Mouse (Mus musculus): ENCODE data around the gene Nacc1. TPM values are rescaled to one million over a fixed set of nuclear protein-coding genes. Genes with fewer than 3 reads are reported as not detected.
"Not testable (repeated sequence)": the region's sequence is repeated elsewhere in the genome, so short reads cannot be mapped to it uniquely, and the experiment has no call there.

Nacc1 gene
- total RNA-seq, 2 experiments from 2014 or later = 18.7 to 24.3 TPM

DNA sequence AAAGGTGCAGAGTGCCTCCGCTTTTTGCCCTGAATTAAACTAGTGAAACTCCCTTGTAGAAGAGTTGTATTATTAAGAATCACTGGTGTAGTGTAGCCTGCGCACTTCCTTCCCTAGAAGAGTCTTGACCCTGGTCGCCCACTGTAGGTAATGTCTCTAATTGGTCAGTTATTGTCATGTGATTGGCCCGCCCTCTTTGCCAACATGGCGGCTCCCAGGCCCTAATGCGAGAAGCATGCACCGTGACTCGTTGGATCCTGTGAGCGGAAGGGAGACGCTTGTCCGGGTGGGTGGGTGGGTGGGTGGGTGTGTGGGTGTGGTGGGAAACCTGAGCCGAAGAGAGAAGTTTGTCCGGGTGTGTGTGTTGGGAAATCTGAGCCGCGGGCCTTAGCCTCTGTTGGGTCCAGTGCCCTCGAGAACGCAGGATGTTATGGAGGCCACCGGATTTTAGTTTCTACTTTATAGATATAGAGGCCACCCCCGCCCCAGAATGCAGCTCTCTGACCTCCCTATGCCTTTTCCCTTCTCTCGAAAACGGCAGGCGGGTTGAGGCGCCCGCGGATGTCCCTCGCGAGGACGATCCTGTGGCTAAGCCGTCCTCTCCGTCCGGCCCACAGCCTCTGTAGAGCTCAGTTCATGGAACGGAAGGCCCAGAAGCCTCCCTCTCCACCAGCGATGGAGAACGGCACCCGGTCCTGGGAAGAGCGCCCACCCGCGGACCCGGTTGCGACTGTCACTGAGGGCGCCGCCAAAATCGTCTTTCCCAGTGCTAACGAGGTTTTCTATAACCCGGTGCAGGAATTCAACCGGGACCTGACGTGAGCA is 1.6 kb upstream of the Nacc1 start:
- H3K27ac ChIP-seq = peak overlapping the region; percentile 83
- DNase-seq = peak; percentile 90
- intact Hi-C loops (cut with DNase I) = no loop called here
- peak overlapping the region; percentile 92 for H3K4me3 ChIP-seq
- no peak for TF ChIP-seq CTCF (IDR thresholded peaks at IDR 0.05)

DNA sequence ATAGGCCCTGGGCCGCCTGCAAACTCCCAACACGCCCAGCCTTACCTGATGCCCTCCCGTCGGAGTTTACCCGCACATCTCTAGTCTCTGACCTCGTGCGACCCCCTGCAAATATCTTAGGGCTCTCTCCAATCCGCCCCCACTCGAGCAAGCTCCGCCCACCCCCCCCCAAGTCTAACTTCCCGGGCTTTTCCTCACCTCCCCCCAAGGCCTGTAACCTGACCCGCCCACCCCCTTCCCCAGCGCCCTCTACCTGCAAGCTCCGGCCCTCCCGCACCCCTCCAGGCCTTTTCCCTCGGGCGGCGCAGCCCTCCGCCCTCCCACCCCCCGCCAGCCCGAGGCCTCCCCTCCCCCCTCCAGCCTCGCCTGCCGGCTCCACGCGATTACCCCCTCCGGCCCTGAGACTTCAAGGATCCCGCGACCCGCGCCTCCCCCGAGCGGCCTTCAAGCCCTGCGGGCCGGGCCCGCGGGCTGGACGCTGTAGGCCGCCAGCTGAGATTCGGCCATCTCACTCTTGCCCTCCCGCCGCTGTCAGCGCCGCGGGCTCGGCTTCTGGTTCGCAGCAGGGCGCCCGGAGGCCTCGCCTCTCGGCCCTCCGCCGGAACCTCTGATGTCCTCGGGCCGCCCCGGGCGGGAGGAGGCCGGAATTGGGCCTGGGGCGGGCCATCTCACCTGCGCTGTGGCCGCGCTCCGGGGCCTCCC is 508 bp downstream of the Nacc1 start:
- no peak for TF ChIP-seq CTCF (IDR thresholded peaks at IDR 0.05)
- intact Hi-C loops (cut with DNase I) = no loop called here
- DNase-seq = no peak
- peak overlapping the region; percentile 83 for H3K27ac ChIP-seq
- H3K4me3 ChIP-seq = peak overlapping the region; percentile 92

DNA sequence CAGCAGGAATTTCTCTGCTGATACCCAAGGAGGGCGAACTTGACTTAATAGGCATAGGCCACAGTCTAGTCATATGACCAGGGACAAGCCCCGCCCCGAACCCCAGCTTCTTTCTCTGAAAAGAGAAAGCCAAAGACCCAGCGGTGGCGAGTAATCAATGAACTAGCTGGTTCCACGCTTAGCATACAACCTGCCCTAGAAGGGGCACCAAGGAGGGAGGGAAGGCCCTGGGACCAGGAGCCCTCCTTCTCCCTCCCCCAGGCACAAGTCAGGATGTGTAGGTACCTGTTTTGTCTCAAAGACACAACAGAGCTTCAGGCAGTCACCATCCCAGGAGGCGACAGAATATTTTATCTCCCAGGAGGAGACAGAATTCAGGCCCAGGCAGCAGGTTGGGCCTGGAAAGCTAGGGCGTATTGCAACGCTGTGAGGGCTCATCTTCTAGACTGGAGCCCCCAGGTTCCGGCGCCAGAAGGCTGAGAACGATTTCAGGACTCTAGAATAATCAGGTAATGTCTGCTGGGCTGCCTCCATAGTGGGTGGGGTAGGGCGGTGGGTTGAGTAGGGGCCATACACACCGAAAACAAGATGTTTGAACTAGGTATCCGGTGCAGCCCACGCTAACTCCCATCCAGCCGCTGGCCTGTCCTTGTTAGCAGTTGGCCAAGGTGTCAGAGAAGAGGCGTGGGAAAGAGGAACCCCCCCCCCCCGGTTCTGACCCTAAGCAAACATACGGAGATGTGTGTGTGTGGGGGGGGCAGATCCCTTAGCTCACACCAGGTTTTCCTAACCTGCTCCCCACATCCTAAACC is 1.3 kb downstream of the Nacc1 start, which contains the start of gene Trmt1:
TSS of gene Trmt1 (plus strand) at position 117 of the 812 bp plus-strand sequence.
- no peak for DNase-seq
- H3K4me3 ChIP-seq = peak within 1 kb of the TSS; percentile 92
- TF ChIP-seq CTCF (IDR thresholded peaks at IDR 0.05) = no peak
- intact Hi-C loops (cut with DNase I) = no loop called here
- peak within 1 kb of the TSS; percentile 83 for H3K27ac ChIP-seq

DNA sequence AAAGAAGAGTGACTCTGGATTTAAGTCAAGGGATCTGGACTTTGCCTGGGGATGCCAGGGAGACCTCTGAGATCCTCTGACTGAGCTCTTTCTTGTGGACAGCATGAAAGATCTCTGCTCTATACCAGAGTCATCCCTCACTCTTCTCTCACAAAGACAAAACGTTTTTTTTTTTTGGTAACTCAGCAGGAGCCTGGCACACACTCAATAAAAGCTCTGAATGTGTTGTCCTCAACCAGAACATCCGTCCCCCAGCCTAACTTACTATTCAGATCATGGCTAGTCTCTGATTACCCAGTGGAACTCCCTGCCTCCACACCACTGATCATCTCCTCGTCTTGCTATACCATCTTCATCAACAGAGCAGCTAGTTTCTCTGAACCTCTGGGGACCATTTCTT is 3.1 kb downstream of the Nacc1 start:
- intact Hi-C loops (cut with DNase I) = no loop called here
- Histone ChIP-seq H3K4me3 (no peak overlapping the region), H3K27ac (no peak overlapping the region)
- no peak for DNase-seq
- TF ChIP-seq CTCF (IDR thresholded peaks at IDR 0.05) = no peak

DNA sequence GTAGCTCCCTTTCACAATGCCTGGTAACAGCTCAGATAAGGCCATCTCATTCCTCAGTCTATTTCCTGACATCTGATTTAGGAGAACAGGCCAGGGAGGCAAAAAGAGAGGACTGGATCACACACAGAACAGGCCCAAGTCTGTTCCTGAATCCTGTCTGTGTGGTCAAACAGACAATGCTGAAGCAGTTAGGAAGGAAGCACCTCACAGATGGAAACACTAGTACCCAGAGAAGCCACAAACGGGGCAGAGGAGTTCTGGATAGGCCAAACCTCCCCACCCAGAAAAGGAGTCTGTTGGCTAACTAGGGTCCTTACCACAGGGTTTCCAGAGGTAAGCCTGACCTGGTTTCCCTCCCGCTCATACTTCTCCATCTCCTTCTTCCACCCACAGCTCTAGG is 5.4 kb downstream of the Nacc1 start:
- DNase-seq = no peak
- H3K4me3 ChIP-seq = no peak overlapping the region
- TF ChIP-seq CTCF (IDR thresholded peaks at IDR 0.05) = no peak
- intact Hi-C loops (cut with DNase I) = no loop called here
- no peak overlapping the region for H3K27ac ChIP-seq

DNA sequence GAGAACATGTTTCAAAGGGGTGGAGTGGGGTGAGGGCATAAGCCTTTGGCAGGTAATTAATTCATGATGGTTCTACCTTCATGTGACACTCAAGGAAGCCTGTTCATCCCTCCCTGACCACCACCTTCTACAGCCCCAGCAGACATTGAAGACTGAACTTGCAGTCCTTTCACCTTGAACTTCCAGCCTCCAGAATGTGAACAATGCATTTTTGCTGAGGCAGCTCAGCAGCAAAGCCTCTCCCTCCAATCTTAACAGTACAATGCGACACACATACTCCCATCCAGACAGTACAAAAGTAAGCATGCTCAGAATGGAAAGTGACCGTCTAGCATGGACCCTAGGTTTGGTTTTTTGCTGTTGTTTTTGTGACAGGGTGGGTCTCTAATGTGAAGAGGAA is 6.2 kb downstream of the Nacc1 start:
- no peak for TF ChIP-seq CTCF (IDR thresholded peaks at IDR 0.05)
- H3K27ac ChIP-seq = no peak overlapping the region
- intact Hi-C loops (cut with DNase I) = no loop called here
- no peak for DNase-seq
- H3K4me3 ChIP-seq = no peak overlapping the region

DNA sequence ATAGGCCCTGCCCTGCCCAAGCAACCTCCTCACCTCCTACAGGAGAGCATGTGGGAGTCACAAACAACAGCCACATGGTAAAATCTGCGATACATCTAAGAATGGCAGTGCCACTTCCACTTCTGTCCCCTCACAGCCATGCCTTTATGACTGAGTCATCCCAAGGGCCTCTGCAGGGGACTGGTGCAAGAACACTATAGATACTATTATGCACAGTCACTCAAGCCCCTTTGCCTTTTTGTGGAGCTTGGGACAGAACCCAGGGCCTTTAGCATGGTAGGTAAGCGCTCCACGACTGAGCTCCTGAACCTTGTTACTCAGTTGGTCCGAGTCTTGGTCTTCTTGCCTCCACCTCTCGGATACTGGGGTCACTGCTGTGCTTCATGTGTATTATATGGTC is 10.4 kb downstream of the Nacc1 start:
- no peak overlapping the region for H3K4me3 ChIP-seq
- H3K27ac ChIP-seq = no peak overlapping the region
- intact Hi-C loops (cut with DNase I) = no loop called here
- DNase-seq = no peak
- TF ChIP-seq CTCF (IDR thresholded peaks at IDR 0.05) = no peak

DNA sequence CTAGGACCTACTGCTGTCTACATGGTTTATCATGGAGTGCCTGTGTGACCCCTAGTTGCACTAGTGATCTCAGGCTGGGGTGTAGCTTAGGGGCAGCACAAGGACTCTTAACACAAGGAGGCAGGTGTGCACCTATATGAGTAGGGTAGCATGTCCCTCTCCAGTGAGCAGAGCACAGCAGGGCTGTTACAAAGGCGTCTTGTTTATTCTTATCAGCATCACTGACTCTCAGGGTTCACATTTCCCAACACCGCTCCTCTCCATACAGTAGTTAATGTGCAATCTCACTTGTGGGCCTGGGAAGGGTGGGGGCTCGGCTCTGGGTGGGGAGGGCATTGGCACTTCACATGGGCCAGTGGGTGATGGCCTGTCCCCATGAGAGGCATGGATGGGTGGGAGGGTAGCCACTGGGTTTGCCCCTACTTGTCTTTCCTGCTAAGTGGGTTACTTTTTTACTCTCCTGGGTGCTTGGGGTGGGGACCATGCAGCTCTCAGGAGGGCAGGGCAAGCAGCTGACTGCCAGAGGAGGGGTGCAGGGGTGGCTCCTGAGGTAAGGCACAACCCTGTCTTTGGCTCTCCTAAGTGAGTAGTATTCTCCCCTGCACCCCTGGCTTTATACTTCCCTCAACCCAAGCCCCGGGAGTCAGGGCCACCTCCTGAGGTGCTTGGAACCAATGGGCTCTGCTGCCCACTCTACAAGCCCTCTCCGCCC is 17.2 kb downstream of the Nacc1 start:
- H3K4me3 ChIP-seq; H3K27ac ChIP-seq; intact Hi-C loops (cut with DNase I); DNase-seq: not testable (repeated sequence)

DNA sequence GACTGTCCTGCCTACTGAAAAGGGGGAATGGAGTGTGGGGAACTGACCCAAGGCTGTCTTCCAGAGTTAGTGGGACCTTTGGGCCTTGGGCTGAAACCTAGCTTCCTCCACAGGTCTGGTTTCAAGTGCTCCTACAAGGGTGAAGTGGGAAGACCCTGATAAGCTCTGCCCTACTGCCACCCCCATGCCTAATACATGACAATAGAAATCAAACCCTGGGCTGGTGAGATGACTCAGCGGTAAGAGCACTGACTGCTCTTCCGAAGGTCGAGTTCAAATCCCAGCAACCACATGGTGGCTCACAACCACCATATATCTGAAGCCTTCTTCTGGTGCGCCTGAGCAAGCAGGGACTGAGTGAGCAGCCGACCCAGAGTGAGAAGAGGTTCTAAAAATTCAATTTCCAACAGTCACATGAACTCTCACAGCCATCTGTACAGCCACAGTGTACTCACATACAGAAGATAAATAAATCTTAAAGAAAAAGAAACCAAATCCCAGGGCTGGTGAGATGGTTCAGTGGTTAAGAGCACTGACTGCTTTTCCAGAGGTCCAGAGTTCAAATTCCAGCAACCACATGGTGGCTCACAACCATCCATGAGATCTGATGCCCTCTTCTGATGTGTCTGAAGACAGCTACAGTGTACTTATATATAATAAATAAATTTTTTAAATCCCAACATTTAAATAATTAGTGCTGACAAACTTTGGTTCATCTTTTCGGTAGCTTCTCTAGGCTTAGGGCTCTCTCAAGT is 18.8 kb downstream of the Nacc1 start:
- DNase-seq = no peak
- H3K27ac ChIP-seq = no peak overlapping the region
- no peak overlapping the region for H3K4me3 ChIP-seq
- intact Hi-C loops (cut with DNase I) = loop anchor here (10.0 kb wide), 1 partner anchor 306 kb away; the partner anchor contains the start of gene Junb
- no peak for TF ChIP-seq CTCF (IDR thresholded peaks at IDR 0.05)

DNA sequence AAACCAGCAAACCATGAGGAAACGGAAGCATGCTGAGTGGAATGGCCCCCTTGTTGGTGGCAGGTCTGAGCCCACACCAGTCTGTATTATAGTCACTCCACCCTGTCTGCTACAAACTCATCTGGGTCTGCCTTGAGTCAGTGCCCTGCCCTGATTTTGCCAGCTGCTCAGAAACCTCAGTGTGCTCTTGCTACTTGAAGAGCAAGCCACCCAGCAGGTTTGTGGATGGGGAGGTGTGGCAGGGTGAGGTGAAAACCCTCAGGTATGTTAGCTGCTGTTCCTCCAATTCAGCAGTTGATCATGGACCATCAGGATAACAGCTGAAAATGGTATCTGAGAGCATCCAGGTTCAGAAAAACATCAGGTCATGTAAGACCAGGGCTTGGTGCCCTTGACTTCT is 19.6 kb downstream of the Nacc1 start:
- intact Hi-C loops (cut with DNase I) = loop anchor here (10.0 kb wide), 1 partner anchor 307 kb away; the partner anchor contains the start of gene Junb
- DNase-seq = no peak
- Histone ChIP-seq H3K27ac (no peak overlapping the region), H3K4me3 (no peak overlapping the region)
- TF ChIP-seq CTCF (IDR thresholded peaks at IDR 0.05) = no peak

DNA sequence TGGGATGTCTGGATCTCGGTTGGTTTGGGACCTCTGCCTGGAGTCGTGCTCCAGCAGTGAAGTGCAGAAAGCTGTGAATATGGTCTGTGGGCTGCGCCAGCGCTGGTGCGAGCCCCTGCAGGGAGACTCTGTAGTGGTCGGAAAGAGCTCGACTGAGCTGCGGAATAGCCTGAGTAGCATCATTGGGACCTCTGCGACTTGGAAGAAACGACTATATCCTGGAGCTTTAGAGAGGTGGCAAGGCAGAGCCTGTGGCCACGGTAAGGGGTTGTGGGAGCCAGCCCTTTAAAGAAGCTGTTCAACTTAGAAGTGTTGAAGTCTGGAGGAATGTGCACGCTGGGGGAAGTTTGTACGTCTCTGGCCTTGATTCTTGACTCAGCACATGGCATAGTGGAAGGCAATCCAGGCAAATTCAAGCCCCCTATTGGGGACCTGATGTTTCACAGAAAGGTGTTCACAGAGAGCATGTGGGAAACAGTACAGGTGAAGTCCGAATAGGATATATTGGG is 22.2 kb downstream of the Nacc1 start:
- DNase-seq = no peak
- Histone ChIP-seq H3K27ac (peak overlapping the region; percentile 98), H3K4me3 (peak overlapping the region; percentile 85)
- intact Hi-C loops (cut with DNase I) = loop anchor here (2.0 to 10.0 kb wide), 2 partner anchors 25 to 309 kb away; partner anchors contain the start of gene Junb
- no peak for TF ChIP-seq CTCF (IDR thresholded peaks at IDR 0.05)

Data from gastrocnemius, adult 2 months (tissue).